Mouse (Mus musculus): ENCODE measurements around the gene Pcare. TPM values are rescaled to one million over a fixed set of nuclear protein-coding genes. Genes with fewer than 3 reads are reported as not detected.

Pcare gene
- polyA plus RNA-seq, 1 experiment from 2014 or later: not detected

GRCm38 (mm10) chr17:71717881-71718625, 34.6 kb downstream of the Pcare start:
- no peaks in the 10 kb centered on the region for H3K36me3 ChIP-seq (ENCODE audit: control insufficient read depth, insufficient read depth)
- H3K4me1 ChIP-seq (replicated peaks; ENCODE audit: control insufficient read depth, insufficient read depth, low read length): no peaks in the 10 kb centered on the region
- no peak overlapping the region for H3K4me2 ChIP-seq (replicated peaks; ENCODE audit: low read depth)
- no peak for TF ChIP-seq CTCF (IDR thresholded peaks at IDR 0.05; ENCODE audit: low read depth)
- H3K9me3 ChIP-seq (ENCODE audit: control insufficient read depth): no peaks in the 10 kb centered on the region
- H3K4me3 ChIP-seq (ENCODE audit: low read depth, low read length): no peak overlapping the region
- no peaks in the 10 kb centered on the region for H3K27me3 ChIP-seq (replicated peaks; ENCODE audit: control insufficient read depth, insufficient read depth, low read length)
- no peak overlapping the region for H3K27ac ChIP-seq (ENCODE audit: low read depth, low read length)
- H3K9ac ChIP-seq (ENCODE audit: low read depth, low read length): no peak overlapping the region
- no peak for ATAC-seq
- WGBS: 89% methylated on average over 8 of the region's 8 CpGs

GRCm38 (mm10) chr17:71715034-71715433, 37.7 kb downstream of the Pcare start:
- Histone ChIP-seq H3K4me2 (replicated peaks; ENCODE audit: low read depth) (no peak overlapping the region), H3K9me3 (ENCODE audit: control insufficient read depth) (no peaks in the 10 kb centered on the region), H3K27ac (ENCODE audit: low read depth, low read length) (no peak overlapping the region), H3K4me3 (ENCODE audit: low read depth, low read length) (no peak overlapping the region), H3K27me3 (replicated peaks; ENCODE audit: control insufficient read depth, insufficient read depth, low read length) (no peaks in the 10 kb centered on the region), H3K36me3 (ENCODE audit: control insufficient read depth, insufficient read depth) (no peaks in the 10 kb centered on the region), H3K9ac (ENCODE audit: low read depth, low read length) (no peak overlapping the region), H3K4me1 (replicated peaks; ENCODE audit: control insufficient read depth, insufficient read depth, low read length) (no peaks in the 10 kb centered on the region)
- 76% methylated on average over 3 of the region's 3 CpGs for WGBS
- ATAC-seq: no peak
- no peak for TF ChIP-seq CTCF (IDR thresholded peaks at IDR 0.05; ENCODE audit: low read depth)

GRCm38 (mm10) chr17:71712279-71712678, 40.4 kb downstream of the Pcare start:
- 65% methylated on average over 6 of the region's 6 CpGs for WGBS
- no peak for TF ChIP-seq CTCF (IDR thresholded peaks at IDR 0.05; ENCODE audit: low read depth)
- Histone ChIP-seq H3K4me1 (replicated peaks; ENCODE audit: control insufficient read depth, insufficient read depth, low read length) (no peaks in the 10 kb centered on the region), H3K9me3 (ENCODE audit: control insufficient read depth) (no peaks in the 10 kb centered on the region), H3K9ac (ENCODE audit: low read depth, low read length) (no peak overlapping the region), H3K4me3 (ENCODE audit: low read depth, low read length) (no peak overlapping the region), H3K36me3 (ENCODE audit: control insufficient read depth, insufficient read depth) (no peaks in the 10 kb centered on the region), H3K27me3 (replicated peaks; ENCODE audit: control insufficient read depth, insufficient read depth, low read length) (no peaks in the 10 kb centered on the region), H3K4me2 (replicated peaks; ENCODE audit: low read depth) (no peak overlapping the region), H3K27ac (ENCODE audit: low read depth, low read length) (no peak overlapping the region)
- ATAC-seq: no peak

GRCm38 (mm10) chr17:71707715-71708114, 45.0 kb downstream of the Pcare start:
- no peak overlapping the region for H3K27ac ChIP-seq (ENCODE audit: low read depth, low read length)
- no peak for ATAC-seq
- 49% methylated on average over 4 of the region's 4 CpGs for WGBS

GRCm38 (mm10) chr17:71705550-71706480, 46.9 kb downstream of the Pcare start:
- Histone ChIP-seq H3K9me3 (ENCODE audit: control insufficient read depth) (no peaks in the 10 kb centered on the region), H3K9ac (ENCODE audit: low read depth, low read length) (no peak overlapping the region), H3K27ac (ENCODE audit: low read depth, low read length) (no peak overlapping the region), H3K4me2 (replicated peaks; ENCODE audit: low read depth) (no peak overlapping the region), H3K36me3 (ENCODE audit: control insufficient read depth, insufficient read depth) (no peaks in the 10 kb centered on the region), H3K4me3 (ENCODE audit: low read depth, low read length) (no peak overlapping the region), H3K4me1 (replicated peaks; ENCODE audit: control insufficient read depth, insufficient read depth, low read length) (no peaks in the 10 kb centered on the region), H3K27me3 (replicated peaks; ENCODE audit: control insufficient read depth, insufficient read depth, low read length) (no peaks in the 10 kb centered on the region)
- no peak for ATAC-seq
- no peak for TF ChIP-seq CTCF (IDR thresholded peaks at IDR 0.05; ENCODE audit: low read depth)
- whole genome bisulfite sequencing: 67% methylated on average over 14 of the region's 14 CpGs

More at GRCm38 (mm10) chr17:71707715-71708114, 45.0 kb downstream of the Pcare start:
- Histone ChIP-seq H3K4me3 (ENCODE audit: low read depth, low read length) (no peak overlapping the region), H3K27me3 (replicated peaks; ENCODE audit: control insufficient read depth, insufficient read depth, low read length) (no peaks in the 10 kb centered on the region), H3K9me3 (ENCODE audit: control insufficient read depth) (no peaks in the 10 kb centered on the region), H3K36me3 (ENCODE audit: control insufficient read depth, insufficient read depth) (no peaks in the 10 kb centered on the region), H3K4me2 (replicated peaks; ENCODE audit: low read depth) (no peak overlapping the region), H3K9ac (ENCODE audit: low read depth, low read length) (no peak overlapping the region), H3K4me1 (replicated peaks; ENCODE audit: control insufficient read depth, insufficient read depth, low read length) (no peaks in the 10 kb centered on the region)
- TF ChIP-seq CTCF (IDR thresholded peaks at IDR 0.05; ENCODE audit: low read depth): no peak

GRCm38 (mm10) chr17:71705113-71705512, 47.6 kb downstream of the Pcare start:
- Histone ChIP-seq H3K4me3 (ENCODE audit: low read depth, low read length) (no peak overlapping the region), H3K9me3 (ENCODE audit: control insufficient read depth) (no peaks in the 10 kb centered on the region), H3K27me3 (replicated peaks; ENCODE audit: control insufficient read depth, insufficient read depth, low read length) (no peaks in the 10 kb centered on the region), H3K4me2 (replicated peaks; ENCODE audit: low read depth) (no peak overlapping the region), H3K36me3 (ENCODE audit: control insufficient read depth, insufficient read depth) (no peaks in the 10 kb centered on the region), H3K27ac (ENCODE audit: low read depth, low read length) (no peak overlapping the region), H3K9ac (ENCODE audit: low read depth, low read length) (no peak overlapping the region), H3K4me1 (replicated peaks; ENCODE audit: control insufficient read depth, insufficient read depth, low read length) (no peaks in the 10 kb centered on the region)
- WGBS: 44% methylated on average over 1 of the region's 1 CpGs
- no peak for ATAC-seq
- TF ChIP-seq CTCF (IDR thresholded peaks at IDR 0.05; ENCODE audit: low read depth): no peak

All from intestine, postnatal 0 days (tissue).